Mouse (Mus musculus) brain, embryonic 14.5 days (tissue): ENCODE measurements around the gene Abhd8.

Experiments
- CTCF ChIP-seq: fragments of 200-500 bp; IDR thresholded peaks from 2 replicates; pipeline ENCODE4 v1.5.1; 2012; ENCODE audit warnings: inconsistent platforms, mild to moderate bottlenecking, moderate library complexity, borderline replicate concordance; ENCODE audit not compliant: insufficient read depth, insufficient read length; ENCODE audit errors: extremely low read depth
- POLR2A ChIP-seq: fragments of 200-500 bp; IDR thresholded peaks from 2 replicates; pipeline ENCODE4 v1.6.1; 2012; ENCODE audit warnings: mild to moderate bottlenecking, inconsistent platforms, borderline replicate concordance; ENCODE audit not compliant: poor library complexity, insufficient read depth, insufficient read length, severe bottlenecking; ENCODE audit errors: extremely low read depth

DNA sequence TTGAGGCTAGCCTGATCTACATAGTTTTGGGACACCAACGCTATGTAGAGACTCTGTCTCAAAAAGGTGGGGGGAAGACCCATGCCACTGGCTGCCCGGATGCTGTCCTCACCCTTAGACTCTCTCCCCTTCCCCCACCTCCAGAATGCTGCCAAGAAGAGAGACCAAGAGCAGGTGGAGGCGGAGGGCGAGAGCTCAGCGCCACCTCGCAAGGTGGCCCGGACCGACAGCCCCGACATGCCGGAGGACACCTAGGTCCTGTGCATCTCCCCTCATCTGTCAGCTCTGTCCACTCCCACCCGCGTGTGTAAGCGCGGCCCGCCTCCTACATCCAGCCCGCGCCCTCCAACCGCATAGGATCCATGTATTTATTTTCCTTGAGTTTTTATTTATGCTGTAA is 10.9 kb upstream of the Abhd8 start:
- TF ChIP-seq POLR2A: no peak
- TF ChIP-seq CTCF: no peak
